Mouse (Mus musculus) intestine, embryonic 14.5 days (tissue): Measurements from ENCODE around the gene Krt9. TPM values are rescaled to one million over a fixed set of nuclear protein-coding genes. Genes with fewer than 3 reads are reported as not detected.
"Not testable (repeated sequence)": the region's sequence is repeated elsewhere in the genome, so short reads cannot be mapped to it uniquely, and the experiment has no call there.

ENCODE experiments used
- ATAC-seq: fragments of 200-750 bp; cut with Nextera tagmentation; replicated peaks from 2 replicates; pipeline ENCODE4 v1.8.0; 2017; ENCODE audit warnings: low read depth, moderate number of reproducible peaks, moderate TSS enrichment, moderate library complexity; ENCODE audit not compliant: low FRiP score, low TSS enrichment
- DNase-seq: peaks from one replicate; pipeline ENCODE4 v3.0.0-alpha.2; 2018; ENCODE audit warnings: low spot score
- H3K27ac ChIP-seq: fragments of 300-500 bp; sonication (generic); 2 replicates; pipeline ENCODE4 v1.5.1; 2014; ENCODE audit warnings: low read depth, mild to moderate bottlenecking, control low read depth
- H3K27me3 ChIP-seq: fragments of 300-500 bp; sonication (generic); replicated peaks from 2 replicates; pipeline ENCODE4 v1.6.1; 2014; ENCODE audit warnings: low read length, control low read depth; ENCODE audit not compliant: control insufficient read depth, insufficient read depth
- H3K36me3 ChIP-seq: fragments of 300-500 bp; sonication (generic); 2 replicates; pipeline ENCODE4 v1.6.1; 2014; ENCODE audit warnings: low read length, control low read depth; ENCODE audit not compliant: control insufficient read depth, insufficient read depth
- H3K4me1 ChIP-seq: fragments of 300-500 bp; sonication (generic); replicated peaks from 2 replicates; pipeline ENCODE4 v1.6.1; 2014; ENCODE audit warnings: low read length, control low read depth, mixed read lengths; ENCODE audit not compliant: control insufficient read depth, insufficient read depth
- H3K4me2 ChIP-seq: fragments of 300-500 bp; sonication (generic); 2 replicates; pipeline ENCODE4 v1.6.1; 2014; ENCODE audit warnings: low read length
- H3K4me3 ChIP-seq: fragments of 300-500 bp; sonication (generic); 2 replicates; pipeline ENCODE4 v1.5.1; 2014; ENCODE audit warnings: low read depth, low read length, control low read depth, mixed read lengths
- H3K9ac ChIP-seq: fragments of 300-500 bp; sonication (generic); 2 replicates; pipeline ENCODE4 v1.6.1; 2014; ENCODE audit warnings: mild to moderate bottlenecking, low read length
- H3K9me3 ChIP-seq: fragments of 300-500 bp; sonication (generic); 2 replicates; pipeline ENCODE4 v1.6.1; 2016; ENCODE audit warnings: low read length, control low read depth; ENCODE audit not compliant: control insufficient read depth
- WGBS: fragments of 180-500 bp; shearing (Covaris S2); extraction: QIAGEN DNeasy Blood & Tissue Kit; methylation state at CpG from one replicate; pipeline ENCODE4 v1.1.7; 2014; 5-methylcytosine and 5-hydroxymethylcytosine counted together
- polyA plus RNA-seq: library from polyadenylated mRNA; unstranded; fragments of >200 nt; fragmentation: Nextera tagmentation; extraction: Ambion mirVana; gene quantifications from 2 replicates; pipeline ENCODE4 v1.2.1, GENCODE M21; 2014

Krt9 gene
- polyA plus RNA-seq = not detected in 2 replicates

- WGBS = 37% methylated on average over 9 of the region's 9 CpGs
Observed at GRCm38 (mm10) chr11:100192992-100193391, at the start of gene Krt9. Gene Krt9 (minus strand): TSS chr11:100193246.

GRCm38 (mm10) chr11:100240272-100240671 is 47.2 kb upstream of the Krt9 start:
- not testable (repeated sequence) for H3K27me3 ChIP-seq, H3K9me3 ChIP-seq, H3K4me2 ChIP-seq, ATAC-seq, H3K27ac ChIP-seq, H3K9ac ChIP-seq, H3K36me3 ChIP-seq, H3K4me1 ChIP-seq, H3K4me3 ChIP-seq, DNase-seq
- WGBS = 89% methylated on average over 4 of the region's 4 CpGs

More at GRCm38 (mm10) chr11:100192992-100193391, at the start of gene Krt9:
- H3K4me1 ChIP-seq = no peaks in the 10 kb centered on the region
- no peak within 1 kb of the TSS for H3K4me2 ChIP-seq
- DNase-seq = no peak
- H3K27ac ChIP-seq = no peak within 1 kb of the TSS
- no peak within 1 kb of the TSS for H3K9ac ChIP-seq
- no peaks in the 10 kb centered on the region for H3K9me3 ChIP-seq
- no peak for ATAC-seq
- no peak within 1 kb of the TSS for H3K4me3 ChIP-seq
- no peaks in the 10 kb centered on the region for H3K36me3 ChIP-seq
- no peaks in the 10 kb centered on the region for H3K27me3 ChIP-seq

GRCm38 (mm10) chr11:100221741-100222140 is 28.7 kb upstream of the Krt9 start:
- no peaks in the 10 kb centered on the region for H3K27me3 ChIP-seq
- H3K27ac ChIP-seq = no peak overlapping the region
- H3K4me3 ChIP-seq = no peak overlapping the region
- no peak overlapping the region for H3K9ac ChIP-seq
- H3K9me3 ChIP-seq = no peaks in the 10 kb centered on the region
- no peak for DNase-seq
- no peaks in the 10 kb centered on the region for H3K36me3 ChIP-seq
- no peak for ATAC-seq
- 61% methylated on average over 8 of the region's 8 CpGs for WGBS
- H3K4me2 ChIP-seq = no peak overlapping the region
- no peaks in the 10 kb centered on the region for H3K4me1 ChIP-seq

- Histone ChIP-seq H3K9me3 (no peaks in the 10 kb centered on the region), H3K9ac (no peak overlapping the region), H3K4me3 (no peak overlapping the region), H3K27ac (no peak overlapping the region), H3K4me2 (no peak overlapping the region), H3K36me3 (no peaks in the 10 kb centered on the region), H3K4me1 (no peaks in the 10 kb centered on the region), H3K27me3 (no peaks in the 10 kb centered on the region)
- WGBS = 87% methylated on average over 4 of the region's 4 CpGs
- ATAC-seq (no peak), DNase-seq (no peak)
Observed at GRCm38 (mm10) chr11:100219304-100219703, 26.3 kb upstream of the Krt9 start.

GRCm38 (mm10) chr11:100208542-100208941 is 15.5 kb upstream of the Krt9 start:
- Histone ChIP-seq H3K4me2 (no peak overlapping the region), H3K4me1 (no peaks in the 10 kb centered on the region), H3K9ac (no peak overlapping the region), H3K27ac (no peak overlapping the region), H3K27me3 (no peaks in the 10 kb centered on the region), H3K36me3 (no peaks in the 10 kb centered on the region), H3K9me3 (no peaks in the 10 kb centered on the region), H3K4me3 (no peak overlapping the region)
- DNase-seq = no peak
- 50% methylated on average over 6 of the region's 6 CpGs for WGBS
- ATAC-seq = no peak

- H3K9me3 ChIP-seq = no peaks in the 10 kb centered on the region
- no peak within 1 kb of the TSS for H3K4me2 ChIP-seq
- H3K36me3 ChIP-seq = no peaks in the 10 kb centered on the region
- no peak within 1 kb of the TSS for H3K27ac ChIP-seq
- H3K27me3 ChIP-seq = no peaks in the 10 kb centered on the region
- H3K9ac ChIP-seq = no peak within 1 kb of the TSS
- ATAC-seq = no peak
- WGBS = 75% methylated on average over 8 of the region's 8 CpGs
- H3K4me1 ChIP-seq = no peaks in the 10 kb centered on the region
- DNase-seq = no peak
- no peak within 1 kb of the TSS for H3K4me3 ChIP-seq
Observed at GRCm38 (mm10) chr11:100207498-100207897, 14.5 kb upstream of the Krt9 start, which contains the start of gene Krt14. Gene Krt14 (minus strand): TSS chr11:100207548.

- Histone ChIP-seq H3K27ac (no peak overlapping the region), H3K27me3 (no peaks in the 10 kb centered on the region), H3K9ac (no peak overlapping the region), H3K4me3 (no peak overlapping the region), H3K4me1 (no peaks in the 10 kb centered on the region), H3K36me3 (no peaks in the 10 kb centered on the region), H3K9me3 (no peaks in the 10 kb centered on the region), H3K4me2 (no peak overlapping the region)
- DNase-seq (peak; percentile 84), ATAC-seq (no peak)
- 19% methylated on average over 6 of the region's 6 CpGs for WGBS
Observed at GRCm38 (mm10) chr11:100203448-100203847, 10.4 kb upstream of the Krt9 start.

GRCm38 (mm10) chr11:100202906-100203305 is 9.9 kb upstream of the Krt9 start:
- Histone ChIP-seq H3K36me3 (no peaks in the 10 kb centered on the region), H3K9me3 (no peaks in the 10 kb centered on the region), H3K27me3 (no peaks in the 10 kb centered on the region), H3K4me2 (no peak overlapping the region), H3K4me1 (no peaks in the 10 kb centered on the region), H3K27ac (no peak overlapping the region), H3K9ac (no peak overlapping the region), H3K4me3 (no peak overlapping the region)
- WGBS = 84% methylated on average over 4 of the region's 4 CpGs
- DNase-seq (no peak), ATAC-seq (no peak)

GRCm38 (mm10) chr11:100200104-100200820 is 7.2 kb upstream of the Krt9 start:
- Histone ChIP-seq H3K9me3 (no peaks in the 10 kb centered on the region), H3K9ac (no peak overlapping the region), H3K4me2 (no peak overlapping the region), H3K4me3 (no peak overlapping the region), H3K27ac (no peak overlapping the region), H3K36me3 (no peaks in the 10 kb centered on the region), H3K27me3 (no peaks in the 10 kb centered on the region), H3K4me1 (no peaks in the 10 kb centered on the region)
- DNase-seq = peak; percentile 59
- 42% methylated on average over 8 of the region's 8 CpGs for WGBS
- no peak for ATAC-seq
